Mouse (Mus musculus) intestine, postnatal 0 days (tissue): ENCODE measurements around the gene 2810004N23Rik. TPM values are rescaled to one million over a fixed set of nuclear protein-coding genes. Genes with fewer than 3 reads are reported as not detected.

Experiments
- ATAC-seq: fragments of 200-750 bp; cut with Nextera tagmentation; 2 replicates; pipeline ENCODE4 v1.8.0; 2017; ENCODE audit warnings: mild to moderate bottlenecking, moderate TSS enrichment, moderate library complexity
- H3K27ac ChIP-seq: fragments of 300-500 bp; sonication (generic); 2 replicates; pipeline ENCODE4 v1.5.1; 2014; ENCODE audit warnings: mild to moderate bottlenecking, low read depth, low read length, moderate library complexity
- H3K27me3 ChIP-seq: fragments of 300-500 bp; sonication (generic); replicated peaks from 2 replicates; pipeline ENCODE4 v1.6.1; 2014; ENCODE audit warnings: low read length, mixed read lengths; ENCODE audit not compliant: control insufficient read depth, insufficient read depth
- H3K36me3 ChIP-seq: fragments of 300-500 bp; sonication (generic); 2 replicates; pipeline ENCODE4 v1.6.1; 2014; ENCODE audit warnings: mild to moderate bottlenecking, moderate library complexity; ENCODE audit not compliant: control insufficient read depth, insufficient read depth
- H3K4me1 ChIP-seq: fragments of 300-500 bp; sonication (generic); replicated peaks from 2 replicates; pipeline ENCODE4 v1.6.1; 2014; ENCODE audit warnings: antibody characterized with exemption, low read length, mixed read lengths; ENCODE audit not compliant: control insufficient read depth, insufficient read depth
- H3K4me2 ChIP-seq: fragments of 300-500 bp; sonication (generic); replicated peaks from 2 replicates; pipeline ENCODE4 v1.6.1; 2014; ENCODE audit warnings: low read depth, mild to moderate bottlenecking, moderate library complexity
- H3K4me3 ChIP-seq: fragments of 300-500 bp; sonication (generic); 2 replicates; pipeline ENCODE4 v1.5.1; 2014; ENCODE audit warnings: low read depth, low read length
- H3K9ac ChIP-seq: fragments of 300-500 bp; sonication (generic); 2 replicates; pipeline ENCODE4 v1.6.1; 2014; ENCODE audit warnings: mild to moderate bottlenecking, low read depth, low read length
- H3K9me3 ChIP-seq: fragments of 300-500 bp; sonication (generic); 2 replicates; pipeline ENCODE4 v1.6.1; 2016; ENCODE audit warnings: mixed run types; ENCODE audit not compliant: control insufficient read depth
- CTCF ChIP-seq: sonication (generic); IDR thresholded peaks from 2 replicates; pipeline ENCODE4 v1.5.1; 2016; ENCODE audit warnings: low read depth, mild to moderate bottlenecking, control low read depth, antibody characterized with exemption, moderate library complexity
- WGBS: fragments of 180-500 bp; shearing (Covaris S2); extraction: QIAGEN DNeasy Blood & Tissue Kit; methylation state at CpG from one replicate; pipeline ENCODE4 v1.1.7; 2014; 5-methylcytosine and 5-hydroxymethylcytosine counted together
- polyA plus RNA-seq: library from polyadenylated mRNA; unstranded; fragments of >200 nt; fragmentation: Nextera tagmentation; extraction: Ambion mirVana; gene quantifications from 2 replicates; pipeline ENCODE4 v1.2.1, GENCODE M21; 2015

2810004N23Rik gene
- polyA plus RNA-seq, 1 experiment from 2014 or later: 17.7 TPM

- no peak overlapping the region for H3K4me2 ChIP-seq
- TF ChIP-seq CTCF: no peak
- H3K27ac ChIP-seq: no peak overlapping the region
- no peak overlapping the region for H3K9ac ChIP-seq
- H3K4me3 ChIP-seq: no peak overlapping the region
- no peaks in the 10 kb centered on the region for H3K36me3 ChIP-seq
- 66% methylated on average over 8 of the region's 8 CpGs for WGBS
- no peak for ATAC-seq
- peaks cover 45% of the 10 kb centered on the region for H3K27me3 ChIP-seq
- no peaks in the 10 kb centered on the region for H3K9me3 ChIP-seq
- peaks cover 9% of the 10 kb centered on the region; the same call in 1 of the 2 replicates for H3K4me1 ChIP-seq
Measured at GRCm38 (mm10) chr8:124795781-124796488, 67.0 kb downstream of the 2810004N23Rik start.

- H3K27me3 ChIP-seq: peaks cover 48% of the 10 kb centered on the region
- under 1% methylated on average over 25 of the region's 25 CpGs for WGBS
- H3K36me3 ChIP-seq: no peaks in the 10 kb centered on the region
- H3K9ac ChIP-seq: no peak overlapping the region
- TF ChIP-seq CTCF: peak; percentile 60
- peak overlapping the region; percentile 48 for H3K4me3 ChIP-seq
- peaks cover 9% of the 10 kb centered on the region; the same call in 1 of the 2 replicates for H3K4me1 ChIP-seq
- peak overlapping the region; percentile 91 for H3K4me2 ChIP-seq
- no peaks in the 10 kb centered on the region for H3K9me3 ChIP-seq
- no peak overlapping the region for H3K27ac ChIP-seq
- ATAC-seq: no peak
Measured at GRCm38 (mm10) chr8:124794486-124794780, 68.5 kb downstream of the 2810004N23Rik start.

DNA sequence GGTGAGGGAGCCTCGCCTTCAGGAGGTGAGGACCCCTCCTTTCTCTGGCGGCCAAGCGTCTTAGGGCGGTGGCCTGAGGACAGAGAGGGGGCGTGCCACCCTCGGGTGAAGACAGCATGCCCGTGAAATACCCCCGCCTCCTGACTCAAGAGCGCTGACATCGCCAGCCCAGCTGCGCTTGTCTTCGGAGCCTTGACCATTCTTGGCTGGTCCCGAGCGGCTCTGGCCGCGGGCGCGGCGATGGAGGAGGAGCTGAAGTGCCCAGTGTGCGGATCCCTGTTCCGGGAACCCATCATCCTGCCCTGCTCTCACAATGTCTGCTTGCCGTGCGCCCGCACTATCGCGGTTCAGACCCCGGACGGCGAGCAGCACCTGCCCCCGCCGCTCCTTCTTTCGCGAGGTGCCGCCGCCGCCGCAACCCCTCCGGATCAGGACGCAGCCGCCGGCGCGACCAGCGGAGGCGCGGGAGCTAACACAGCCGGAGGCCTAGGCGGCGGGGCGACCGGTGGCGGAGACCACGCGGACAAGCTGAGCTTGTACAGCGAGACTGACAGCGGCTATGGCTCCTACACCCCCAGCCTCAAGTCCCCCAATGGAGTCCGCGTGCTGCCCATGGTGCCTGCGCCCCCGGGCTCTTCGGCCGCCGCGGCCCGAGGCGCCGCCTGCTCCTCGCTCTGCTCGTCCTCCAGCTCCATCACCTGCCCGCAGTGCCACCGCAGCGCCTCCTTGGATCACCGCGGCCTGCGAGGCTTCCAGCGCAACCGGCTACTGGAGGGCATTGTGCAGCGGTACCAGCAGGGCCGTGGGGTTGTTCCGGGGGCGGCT is 69.0 kb downstream of the 2810004N23Rik start:
- peak; percentile 14; the same call in 1 of the 2 replicates for ATAC-seq
- Histone ChIP-seq H3K27me3 (peaks cover 51% of the 10 kb centered on the region), H3K4me3 (peak overlapping the region; percentile 48), H3K9ac (no peak overlapping the region), H3K4me1 (peaks cover 9% of the 10 kb centered on the region; the same call in 1 of the 2 replicates), H3K9me3 (no peaks in the 10 kb centered on the region), H3K4me2 (peak overlapping the region; percentile 91), H3K36me3 (no peaks in the 10 kb centered on the region), H3K27ac (no peak overlapping the region)
- TF ChIP-seq CTCF: no peak
- under 1% methylated on average over 78 of the region's 81 CpGs for WGBS

GRCm38 (mm10) chr8:124793172-124793651 is 69.7 kb downstream of the 2810004N23Rik start:
- peak; percentile 74 for ATAC-seq
- Histone ChIP-seq H3K9ac (no peak overlapping the region), H3K4me2 (peak overlapping the region; percentile 91), H3K27me3 (peaks cover 51% of the 10 kb centered on the region), H3K36me3 (no peaks in the 10 kb centered on the region), H3K9me3 (no peaks in the 10 kb centered on the region), H3K4me1 (peaks cover 9% of the 10 kb centered on the region; the same call in 1 of the 2 replicates), H3K27ac (no peak overlapping the region), H3K4me3 (peak overlapping the region; percentile 48)
- WGBS: 2% methylated on average over 51 of the region's 51 CpGs
- no peak for TF ChIP-seq CTCF

DNA sequence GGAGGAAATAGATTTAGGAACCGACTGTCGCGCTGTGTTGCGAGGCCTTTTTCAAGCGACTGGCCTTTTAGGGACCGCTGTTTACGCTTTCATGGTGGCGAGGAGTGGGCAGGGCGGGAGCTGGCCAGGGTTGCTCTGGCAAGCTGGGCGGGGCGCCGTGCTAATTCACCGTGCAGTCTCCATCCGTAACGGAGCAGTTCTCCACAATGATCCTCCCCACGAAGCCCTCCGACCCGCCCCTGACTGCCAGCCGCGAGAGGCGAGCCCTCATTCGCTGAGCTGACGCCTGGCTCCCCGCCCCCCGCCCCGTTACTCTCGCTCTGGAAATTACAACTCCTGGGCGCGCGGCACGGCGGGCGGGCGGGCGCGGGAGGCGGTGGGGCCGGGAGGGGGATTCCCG is 70.2 kb downstream of the 2810004N23Rik start, which contains the start of gene Trim67:
Gene Trim67 (plus strand): TSS at position 385 of the 400 bp plus-strand sequence.
- H3K9ac ChIP-seq: no peak within 1 kb of the TSS
- no peak for TF ChIP-seq CTCF
- H3K9me3 ChIP-seq: no peaks in the 10 kb centered on the region
- H3K27ac ChIP-seq: no peak within 1 kb of the TSS
- H3K27me3 ChIP-seq: peaks cover 51% of the 10 kb centered on the region
- peak within 1 kb of the TSS; percentile 91 for H3K4me2 ChIP-seq
- peak; percentile 57 for ATAC-seq
- no peaks in the 10 kb centered on the region for H3K36me3 ChIP-seq
- H3K4me3 ChIP-seq: peak within 1 kb of the TSS; percentile 48
- H3K4me1 ChIP-seq: peaks cover 9% of the 10 kb centered on the region; the same call in 1 of the 2 replicates
- 1% methylated on average over 34 of the region's 39 CpGs for WGBS

GRCm38 (mm10) chr8:124792186-124792585 is 70.7 kb downstream of the 2810004N23Rik start:
- Histone ChIP-seq H3K4me1 (peaks cover 9% of the 10 kb centered on the region; the same call in 1 of the 2 replicates), H3K27ac (no peak overlapping the region), H3K9ac (no peak overlapping the region), H3K4me2 (peak overlapping the region; percentile 91), H3K36me3 (no peaks in the 10 kb centered on the region), H3K27me3 (peaks cover 51% of the 10 kb centered on the region), H3K9me3 (no peaks in the 10 kb centered on the region), H3K4me3 (peak overlapping the region; percentile 48)
- ATAC-seq: no peak
- WGBS: 1% methylated on average over 32 of the region's 32 CpGs
- TF ChIP-seq CTCF: no peak
